Mouse (Mus musculus): ENCODE data around the gene Fam71b.
"Not testable (repeated sequence)": the region's sequence is repeated elsewhere in the genome, so short reads cannot be mapped to it uniquely, and the experiment has no call there.

DNA sequence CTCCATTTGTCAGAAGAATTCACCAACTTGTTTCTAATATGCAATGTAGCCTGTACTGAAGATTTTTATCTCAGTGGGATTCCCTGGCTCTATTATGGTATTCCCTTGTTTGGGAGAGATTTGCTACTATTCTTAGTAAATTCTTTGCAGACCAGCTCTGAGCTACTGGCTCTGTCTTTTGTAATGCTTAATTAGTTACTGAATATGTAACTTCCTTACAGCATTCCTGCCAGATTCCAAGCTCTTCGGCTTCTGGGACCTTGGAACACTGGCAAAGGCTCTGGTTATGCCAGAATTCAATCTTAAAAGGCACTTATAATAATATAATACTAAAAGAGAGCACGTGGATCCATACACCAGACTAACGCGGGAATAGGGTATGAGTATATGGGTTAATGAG is 31.8 kb downstream of the Fam71b start:
- not testable (repeated sequence) for TF ChIP-seq CTCF, EP300 (IDR thresholded peaks at IDR 0.05; ENCODE audit: low read depth)
